Mouse (Mus musculus): ENCODE data around the gene Tmem212. TPM values are rescaled to one million over a fixed set of nuclear protein-coding genes. Genes with fewer than 3 reads are reported as not detected.

Tmem212 gene
- polyA plus RNA-seq, 1 experiment, result 1.5 TPM

- no peak for DNase-seq
- H3K36me3 ChIP-seq (ENCODE audit: control insufficient read depth, insufficient read depth, low read length), result no peaks in the 10 kb centered on the region
- no peaks in the 10 kb centered on the region for H3K27me3 ChIP-seq (ENCODE audit: control insufficient read depth, insufficient read depth, low read length)
- no peak overlapping the region for H3K27ac ChIP-seq (ENCODE audit: control insufficient read depth, insufficient read depth, low read length)
- TF ChIP-seq CTCF (IDR thresholded peaks at IDR 0.05; ENCODE audit: borderline replicate concordance, control insufficient read depth, extremely low read depth, insufficient read depth, low read length, poor library complexity) (no peak), POLR2A (IDR thresholded peaks at IDR 0.05; ENCODE audit: control insufficient read depth, extremely low read depth, insufficient read depth, low read length, poor library complexity) (no peak)
- H3K4me3 ChIP-seq (ENCODE audit: control insufficient read depth, insufficient read depth, low read length), result no peak overlapping the region
- WGBS, result 83% methylated on average over 7 of the region's 7 CpGs
- H3K4me1 ChIP-seq (replicated peaks; ENCODE audit: control insufficient read depth, insufficient read depth, low read length), result no peaks in the 10 kb centered on the region
Observed at GRCm38 (mm10) chr3:27878854-27879610, 17.1 kb downstream of the Tmem212 start.

GRCm38 (mm10) chr3:27873268-27874073 lies 22.7 kb downstream of the Tmem212 start:
- TF ChIP-seq POLR2A (IDR thresholded peaks at IDR 0.05; ENCODE audit: control insufficient read depth, extremely low read depth, insufficient read depth, low read length, poor library complexity) (no peak), CTCF (IDR thresholded peaks at IDR 0.05; ENCODE audit: borderline replicate concordance, control insufficient read depth, extremely low read depth, insufficient read depth, low read length, poor library complexity) (no peak)
- H3K27ac ChIP-seq (ENCODE audit: control insufficient read depth, insufficient read depth, low read length), result no peak overlapping the region
- no peak for DNase-seq
- WGBS, result 89% methylated on average over 9 of the region's 9 CpGs
- H3K4me1 ChIP-seq (replicated peaks; ENCODE audit: control insufficient read depth, insufficient read depth, low read length), result no peaks in the 10 kb centered on the region
- H3K36me3 ChIP-seq (ENCODE audit: control insufficient read depth, insufficient read depth, low read length), result no peaks in the 10 kb centered on the region
- H3K4me3 ChIP-seq (ENCODE audit: control insufficient read depth, insufficient read depth, low read length), result no peak overlapping the region
- no peaks in the 10 kb centered on the region for H3K27me3 ChIP-seq (ENCODE audit: control insufficient read depth, insufficient read depth, low read length)

DNA sequence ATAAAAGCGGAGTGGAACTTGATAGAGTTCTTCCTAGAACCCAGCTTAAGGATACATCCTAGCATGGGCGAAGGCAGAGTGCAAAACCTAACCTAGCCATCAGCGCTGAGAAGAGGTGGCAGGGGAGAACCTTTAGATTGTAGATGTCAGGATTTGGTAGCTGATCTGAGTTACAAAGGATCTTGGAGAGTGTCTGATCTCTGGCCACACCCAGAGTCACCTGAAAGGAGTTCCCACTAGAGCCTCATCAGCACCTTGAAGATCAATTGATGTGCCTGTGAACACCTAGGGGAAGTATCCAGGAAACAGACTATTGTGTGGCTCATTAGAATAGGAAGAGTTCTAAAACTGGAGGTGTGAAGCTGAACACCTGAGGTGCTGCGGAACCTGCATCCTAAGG lies 23.7 kb downstream of the Tmem212 start:
- no peak for TF ChIP-seq POLR2A (IDR thresholded peaks at IDR 0.05; ENCODE audit: control insufficient read depth, extremely low read depth, insufficient read depth, low read length, poor library complexity)
- no peak for TF ChIP-seq CTCF (IDR thresholded peaks at IDR 0.05; ENCODE audit: borderline replicate concordance, control insufficient read depth, extremely low read depth, insufficient read depth, low read length, poor library complexity)
- Histone ChIP-seq H3K27ac (ENCODE audit: control insufficient read depth, insufficient read depth, low read length) (no peak overlapping the region), H3K4me3 (ENCODE audit: control insufficient read depth, insufficient read depth, low read length) (no peak overlapping the region), H3K4me1 (replicated peaks; ENCODE audit: control insufficient read depth, insufficient read depth, low read length) (no peaks in the 10 kb centered on the region), H3K36me3 (ENCODE audit: control insufficient read depth, insufficient read depth, low read length) (no peaks in the 10 kb centered on the region), H3K27me3 (ENCODE audit: control insufficient read depth, insufficient read depth, low read length) (no peaks in the 10 kb centered on the region)
- WGBS, result 98% methylated on average over 4 of the region's 4 CpGs
- no peak for DNase-seq

- Histone ChIP-seq H3K27me3 (ENCODE audit: control insufficient read depth, insufficient read depth, low read length) (no peaks in the 10 kb centered on the region), H3K27ac (ENCODE audit: control insufficient read depth, insufficient read depth, low read length) (no peak overlapping the region), H3K4me1 (replicated peaks; ENCODE audit: control insufficient read depth, insufficient read depth, low read length) (no peaks in the 10 kb centered on the region), H3K36me3 (ENCODE audit: control insufficient read depth, insufficient read depth, low read length) (no peaks in the 10 kb centered on the region), H3K4me3 (ENCODE audit: control insufficient read depth, insufficient read depth, low read length) (no peak overlapping the region)
- TF ChIP-seq CTCF (IDR thresholded peaks at IDR 0.05; ENCODE audit: borderline replicate concordance, control insufficient read depth, extremely low read depth, insufficient read depth, low read length, poor library complexity) (no peak), POLR2A (IDR thresholded peaks at IDR 0.05; ENCODE audit: control insufficient read depth, extremely low read depth, insufficient read depth, low read length, poor library complexity) (no peak)
- DNase-seq, result no peak
- WGBS, result 97% methylated on average over 3 of the region's 3 CpGs
Observed at GRCm38 (mm10) chr3:27871891-27872290, 24.3 kb downstream of the Tmem212 start.

- TF ChIP-seq POLR2A (IDR thresholded peaks at IDR 0.05; ENCODE audit: control insufficient read depth, extremely low read depth, insufficient read depth, low read length, poor library complexity) (no peak), CTCF (IDR thresholded peaks at IDR 0.05; ENCODE audit: borderline replicate concordance, control insufficient read depth, extremely low read depth, insufficient read depth, low read length, poor library complexity) (no peak)
- 94% methylated on average over 4 of the region's 4 CpGs for WGBS
Observed at GRCm38 (mm10) chr3:27871371-27871770, 24.8 kb downstream of the Tmem212 start.

GRCm38 (mm10) chr3:27868681-27869080 lies 27.5 kb downstream of the Tmem212 start:
- H3K4me1 ChIP-seq (replicated peaks; ENCODE audit: control insufficient read depth, insufficient read depth, low read length), result no peaks in the 10 kb centered on the region
- WGBS, result 98% methylated on average over 3 of the region's 3 CpGs
- DNase-seq, result no peak
- H3K36me3 ChIP-seq (ENCODE audit: control insufficient read depth, insufficient read depth, low read length), result no peaks in the 10 kb centered on the region
- H3K27ac ChIP-seq (ENCODE audit: control insufficient read depth, insufficient read depth, low read length), result no peak overlapping the region
- no peaks in the 10 kb centered on the region for H3K27me3 ChIP-seq (ENCODE audit: control insufficient read depth, insufficient read depth, low read length)
- TF ChIP-seq POLR2A (IDR thresholded peaks at IDR 0.05; ENCODE audit: control insufficient read depth, extremely low read depth, insufficient read depth, low read length, poor library complexity) (no peak), CTCF (IDR thresholded peaks at IDR 0.05; ENCODE audit: borderline replicate concordance, control insufficient read depth, extremely low read depth, insufficient read depth, low read length, poor library complexity) (no peak)
- no peak overlapping the region for H3K4me3 ChIP-seq (ENCODE audit: control insufficient read depth, insufficient read depth, low read length)

More at GRCm38 (mm10) chr3:27871371-27871770, 24.8 kb downstream of the Tmem212 start:
- no peaks in the 10 kb centered on the region for H3K27me3 ChIP-seq (ENCODE audit: control insufficient read depth, insufficient read depth, low read length)
- H3K36me3 ChIP-seq (ENCODE audit: control insufficient read depth, insufficient read depth, low read length), result no peaks in the 10 kb centered on the region
- no peak overlapping the region for H3K27ac ChIP-seq (ENCODE audit: control insufficient read depth, insufficient read depth, low read length)
- H3K4me1 ChIP-seq (replicated peaks; ENCODE audit: control insufficient read depth, insufficient read depth, low read length), result no peaks in the 10 kb centered on the region
- DNase-seq, result no peak
- no peak overlapping the region for H3K4me3 ChIP-seq (ENCODE audit: control insufficient read depth, insufficient read depth, low read length)

Measured in thymus, adult 2 months (tissue).